Mouse (Mus musculus) CH12.LX (cell line): ENCODE measurements around the gene Pde9a. TPM values are rescaled to one million over a fixed set of nuclear protein-coding genes. Genes with fewer than 3 reads are reported as not detected.
A peak's percentile ranks its signal among the peaks of the same experiment; 100 is the strongest.

Source experiments
- DNase-seq: peaks from one replicate; pipeline ENCODE4 v3.0.0-alpha.2; 2013; ENCODE audit errors: extremely low read depth
- H3K27ac ChIP-seq: 2 replicates; pipeline ENCODE4 v1.5.1; 2012; ENCODE audit warnings: low read depth, mild to moderate bottlenecking, control low read depth, moderate library complexity; ENCODE audit not compliant: insufficient read depth
- H3K27me3 ChIP-seq: replicated peaks from 2 replicates; pipeline ENCODE3; 2012; ENCODE audit warnings: inconsistent platforms
- H3K36me3 ChIP-seq, 2 experiments: replicated peaks in 1 of 2; 2 replicates each; pipeline versions ENCODE3 to v1.6.1; 2012; ENCODE audit warnings: inconsistent platforms in 1 of 2, low read length in 1 of 2, mild to moderate bottlenecking in 1 of 2, mixed read lengths in 1 of 2, moderate library complexity in 1 of 2; ENCODE audit not compliant: control insufficient read depth in 1 of 2, insufficient read depth in 1 of 2
- H3K4me1 ChIP-seq, 2 experiments: 2 replicates each; pipeline ENCODE4 v1.6.1; 2012; ENCODE audit warnings: inconsistent platforms in 1 of 2, moderate library complexity in 1 of 2; ENCODE audit not compliant: insufficient read depth in 2 of 2, control insufficient read depth in 1 of 2
- H3K4me2 ChIP-seq: 2 replicates; pipeline ENCODE4 v1.6.1; 2012; ENCODE audit warnings: low read depth, mild to moderate bottlenecking, control low read depth; ENCODE audit not compliant: poor library complexity, insufficient read depth, severe bottlenecking
- H3K4me3 ChIP-seq, 3 experiments: fragments of 150-350 bp in 1 of 3; sonication (generic) in 1 of 3; replicated peaks in 1 of 3; 2 replicates each; pipeline versions ENCODE3 to v1.5.1; 2011 to 2012; ENCODE audit warnings: low read depth in 2 of 3, low read length in 2 of 3, mild to moderate bottlenecking in 2 of 3, moderate library complexity in 2 of 3, control low read depth in 1 of 3, improper control_type of control experiment in 1 of 3, inconsistent platforms in 1 of 3, mixed read lengths in 1 of 3; ENCODE audit not compliant: poor library complexity in 1 of 3
- H3K79me2 ChIP-seq: replicated peaks from 2 replicates; pipeline ENCODE4 v1.6.1; 2012; ENCODE audit warnings: mild to moderate bottlenecking, moderate library complexity; ENCODE audit not compliant: control insufficient read depth, poor library complexity, insufficient read depth, severe bottlenecking; ENCODE audit errors: extremely low read depth
- H3K9ac ChIP-seq: 2 replicates; pipeline ENCODE4 v1.6.1; 2012; ENCODE audit warnings: low read depth, mild to moderate bottlenecking, control low read depth, moderate library complexity; ENCODE audit not compliant: insufficient read depth
- H3K9me3 ChIP-seq: replicated peaks from 2 replicates; pipeline ENCODE3; 2012; ENCODE audit warnings: low read length, inconsistent platforms, mixed read lengths
- CHD1 ChIP-seq: IDR thresholded peaks from 2 replicates; pipeline ENCODE4 v1.6.1; 2012; ENCODE audit warnings: low read depth, low read length, improper control_type of control experiment, inconsistent platforms
- CHD2 ChIP-seq: IDR thresholded peaks from 2 replicates; pipeline ENCODE4 v1.6.1; 2011; ENCODE audit warnings: low read length, improper control_type of control experiment
- CTCF ChIP-seq, 2 experiments: IDR thresholded peaks in 1 of 2; conservative IDR thresholded peaks in 1 of 2; 2 replicates each; pipeline ENCODE4 v1.5.1; 2011 to 2012; ENCODE audit warnings: low read depth in 2 of 2, low read length in 2 of 2, improper control_type of control experiment in 1 of 2, inconsistent platforms in 1 of 2, mild to moderate bottlenecking in 1 of 2, moderate library complexity in 1 of 2
- ETS1 ChIP-seq: conservative IDR thresholded peaks from 2 replicates; pipeline ENCODE4 v1.6.1; 2012; ENCODE audit warnings: low read depth, mild to moderate bottlenecking, inconsistent platforms, low read length, improper control_type of control experiment, moderate library complexity
- GABPA ChIP-seq: IDR thresholded peaks from 2 replicates; pipeline ENCODE4 v1.6.1; 2012; ENCODE audit warnings: low read depth, low read length, improper control_type of control experiment, inconsistent platforms; ENCODE audit not compliant: insufficient replicate concordance
- HCFC1 ChIP-seq: IDR thresholded peaks from 2 replicates; pipeline ENCODE4 v1.6.1; 2012; ENCODE audit warnings: low read depth, mild to moderate bottlenecking, inconsistent platforms, low read length, improper control_type of control experiment
- MAFK ChIP-seq: IDR thresholded peaks from 2 replicates; pipeline ENCODE4 v1.6.1; 2011; ENCODE audit warnings: low read length, improper control_type of control experiment; ENCODE audit not compliant: insufficient replicate concordance
- MAZ ChIP-seq: IDR thresholded peaks from 2 replicates; pipeline ENCODE4 v1.6.1; 2012; ENCODE audit warnings: low read depth, mild to moderate bottlenecking, inconsistent platforms, low read length, improper control_type of control experiment, moderate library complexity
- NELFE ChIP-seq: IDR thresholded peaks from 2 replicates; pipeline ENCODE4 v1.6.1; 2011; ENCODE audit warnings: low read depth, low read length, improper control_type of control experiment
- RAD21 ChIP-seq: IDR thresholded peaks from 2 replicates; pipeline ENCODE4 v1.6.1; 2011; ENCODE audit warnings: low read depth, mild to moderate bottlenecking, low read length, improper control_type of control experiment, moderate library complexity
- RCOR1 ChIP-seq: conservative IDR thresholded peaks from 2 replicates; pipeline ENCODE4 v1.6.1; 2012; ENCODE audit warnings: low read depth, mild to moderate bottlenecking, inconsistent platforms, low read length, improper control_type of control experiment
- SIN3A ChIP-seq: IDR thresholded peaks from 2 replicates; pipeline ENCODE4 v1.6.1; 2012; ENCODE audit warnings: low read length, improper control_type of control experiment, inconsistent platforms
- SMC3 ChIP-seq: IDR thresholded peaks from 2 replicates; pipeline ENCODE4 v1.6.1; 2011; ENCODE audit warnings: low read depth, low read length, improper control_type of control experiment
- TCF12 ChIP-seq: IDR thresholded peaks from 2 replicates; pipeline ENCODE4 v1.6.1; 2014; ENCODE audit warnings: low read depth, mild to moderate bottlenecking, inconsistent platforms, low read length, improper control_type of control experiment
- UBTF ChIP-seq: IDR thresholded peaks from 2 replicates; pipeline ENCODE4 v1.6.1; 2012; ENCODE audit warnings: low read depth, mild to moderate bottlenecking, inconsistent platforms, low read length, improper control_type of control experiment, moderate library complexity
- USF2 ChIP-seq: conservative IDR thresholded peaks from 2 replicates; pipeline ENCODE4 v1.6.1; 2011; ENCODE audit warnings: low read depth, low read length, improper control_type of control experiment
- dilution Hi-C: fragments of 300-500 bp; cut with MboI; formaldehyde crosslinking; loops from 2 replicates; pipeline ENCODE4 v1.14.3; 2020; ENCODE audit warnings: low sequenced_read_pairs; ENCODE audit not compliant: extremely low pct_unique_long_range_greater_than_20kb, extremely low pct_ligation_motif_present
- in situ Hi-C: fragments of 300-500 bp; cut with MboI; formaldehyde crosslinking; loops from 3 replicates; pipeline ENCODE4 v1.14.3; 2019; ENCODE audit warnings: low sequenced_read_pairs, low pct_ligation_motif_present, low pct_unique_long_range_greater_than_20kb, mixed read lengths
- polyA plus RNA-seq: library from polyadenylated mRNA; unstranded; fragments of >175 nt; gene quantifications from 2 replicates; pipeline ENCODE4 v1.2.1, GENCODE M21; 2012; ENCODE audit warnings: low read depth; ENCODE audit not compliant: insufficient read length
- total RNA-seq, 2 experiments: library from RNA; depleted of rRNA; stranded (reverse); fragments of 300-350 nt in 1 of 2; fragments of >200 nt in 1 of 2; gene quantifications; 2 replicates each; pipeline ENCODE4 v1.2.3; 2012 to 2014

Gene Pde9a
- total and polyA plus RNA-seq, 3 experiments, result not detected

GRCm38 (mm10) chr17:31424798-31425197, 38.8 kb downstream of the Pde9a start:
- peaks cover 8% of the 10 kb centered on the region for H3K9me3 ChIP-seq
- TF ChIP-seq MAFK, result no peak
- peaks cover 3% of the 10 kb centered on the region for H3K27me3 ChIP-seq
- H3K4me2 ChIP-seq, result no peak overlapping the region
- H3K27ac ChIP-seq, result no peak overlapping the region
- no peak overlapping the region for H3K9ac ChIP-seq
- dilution Hi-C loops (no loop called here), in situ Hi-C loops (no loop called here)
- no peaks in the 10 kb centered on the region for H3K79me2 ChIP-seq
- peaks cover 21 to 39% of the 10 kb centered on the region in 2 experiments for H3K4me1 ChIP-seq
- peak; percentile 72 for DNase-seq
- H3K36me3 ChIP-seq, result no peaks in the 10 kb centered on the region
- no peak overlapping the region for H3K4me3 ChIP-seq

- Histone ChIP-seq H3K79me2 (no peaks in the 10 kb centered on the region), H3K9ac (no peak overlapping the region), H3K4me2 (no peak overlapping the region), H3K27me3 (peaks cover 2% of the 10 kb centered on the region), H3K9me3 (peaks cover 11% of the 10 kb centered on the region), H3K4me3 (no peak overlapping the region), H3K4me1 (peaks cover 21 to 39% of the 10 kb centered on the region in 2 experiments), H3K27ac (no peak overlapping the region), H3K36me3 (peaks cover 0 to 2% of the 10 kb centered on the region in 2 experiments)
- dilution Hi-C loops, result no loop called here
- in situ Hi-C loops, result no loop called here
- TF ChIP-seq UBTF, result no peak
- TF ChIP-seq CHD2, result no peak
- no peak for TF ChIP-seq SIN3A
- TF ChIP-seq HCFC1, result no peak
- no peak for TF ChIP-seq NELFE
- no peak for TF ChIP-seq ETS1
- TF ChIP-seq MAZ, result no peak
- no peak for TF ChIP-seq TCF12
- no peak for TF ChIP-seq USF2
- no peak for DNase-seq
Observed at GRCm38 (mm10) chr17:31425827-31426698, 40.1 kb downstream of the Pde9a start.

- DNase-seq, result no peak
- Histone ChIP-seq H3K9ac (no peak overlapping the region), H3K27me3 (peaks cover 2% of the 10 kb centered on the region), H3K9me3 (peaks cover 11% of the 10 kb centered on the region)
- dilution Hi-C loops, result no loop called here
- peak; percentile 8 for TF ChIP-seq RAD21
- TF ChIP-seq GABPA, result no peak
- TF ChIP-seq SMC3, result peak; percentile 36
- peak; percentile 54 to 70 for TF ChIP-seq CTCF (conservative IDR thresholded peaks at IDR 0.05 in 1 of 2, IDR thresholded peaks at IDR 0.05 in 1 of 2; ENCODE audit: low read depth in 2 of 2, low read length in 2 of 2)
- TF ChIP-seq RCOR1, result no peak
- no peak for TF ChIP-seq CHD1
- TF ChIP-seq NELFE, result no peak
- no peak for TF ChIP-seq HCFC1
- TF ChIP-seq, all 38 proteins: peak for 3
- Histone ChIP-seq H3K36me3 (peaks cover 0 to 2% of the 10 kb centered on the region in 2 experiments), H3K79me2 (no peaks in the 10 kb centered on the region), H3K4me3 (no peak overlapping the region), H3K27ac (no peak overlapping the region), H3K4me2 (no peak overlapping the region), H3K4me1 (peaks cover 15 to 25% of the 10 kb centered on the region in 2 experiments)
- in situ Hi-C loops, result no loop called here
Observed at GRCm38 (mm10) chr17:31429402-31429801, 43.4 kb downstream of the Pde9a start.
